Mouse (Mus musculus): ENCODE measurements around the gene BC030870. TPM values are rescaled to one million over a fixed set of nuclear protein-coding genes. Genes with fewer than 3 reads are reported as not detected.

BC030870 gene
- polyA plus RNA-seq, 1 experiment: not detected

DNA sequence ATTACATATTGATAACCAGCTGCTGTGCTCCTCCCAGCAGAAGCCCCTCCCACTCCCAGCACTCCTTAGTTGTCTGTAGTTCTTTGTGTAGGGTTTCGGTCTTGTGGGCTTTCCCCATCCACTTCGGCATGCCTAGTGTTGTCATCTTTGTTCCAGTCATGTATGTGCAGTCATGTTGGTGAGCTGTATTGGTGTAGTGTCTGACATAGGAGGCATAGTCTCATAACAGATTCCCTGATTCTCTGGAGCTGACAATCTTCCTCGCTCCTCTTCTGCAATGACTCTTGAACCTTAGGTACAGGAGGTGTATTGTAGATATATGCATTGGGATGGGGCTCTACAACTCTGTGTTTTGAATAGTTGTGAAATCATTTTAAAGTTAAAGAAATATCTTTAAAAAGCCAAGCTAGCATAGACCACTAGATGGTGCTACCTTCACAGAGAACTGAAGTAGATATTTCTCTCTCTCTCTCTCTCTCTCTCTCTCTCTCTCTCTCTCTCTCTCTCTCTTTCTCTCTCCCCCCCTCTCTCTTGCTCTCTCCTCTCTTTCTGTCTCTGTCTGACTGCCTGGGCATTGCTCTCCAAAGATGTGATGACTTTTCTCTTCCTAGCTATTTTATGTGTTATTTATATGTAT lies 9.6 kb upstream of the BC030870 start:
- H3K27ac ChIP-seq (ENCODE audit: control insufficient read depth, insufficient read depth, low read length): no peak overlapping the region
- H3K4me3 ChIP-seq (ENCODE audit: control insufficient read depth, insufficient read depth, low read length): no peak overlapping the region
- no peaks in the 10 kb centered on the region for H3K36me3 ChIP-seq (ENCODE audit: control insufficient read depth, insufficient read depth, low read length)
- no peaks in the 10 kb centered on the region for H3K27me3 ChIP-seq (ENCODE audit: control insufficient read depth, insufficient read depth, low read length)
- TF ChIP-seq CTCF (IDR thresholded peaks at IDR 0.05; ENCODE audit: borderline replicate concordance, control insufficient read depth, extremely low read depth, insufficient read depth, low read length, poor library complexity): no peak
- no peak for TF ChIP-seq POLR2A (IDR thresholded peaks at IDR 0.05; ENCODE audit: control insufficient read depth, extremely low read depth, insufficient read depth, low read length, poor library complexity)
- DNase-seq: no peak
- WGBS: 79% methylated on average over 3 of the region's 3 CpGs
- no peaks in the 10 kb centered on the region for H3K4me1 ChIP-seq (replicated peaks; ENCODE audit: control insufficient read depth, insufficient read depth, low read length)

DNA sequence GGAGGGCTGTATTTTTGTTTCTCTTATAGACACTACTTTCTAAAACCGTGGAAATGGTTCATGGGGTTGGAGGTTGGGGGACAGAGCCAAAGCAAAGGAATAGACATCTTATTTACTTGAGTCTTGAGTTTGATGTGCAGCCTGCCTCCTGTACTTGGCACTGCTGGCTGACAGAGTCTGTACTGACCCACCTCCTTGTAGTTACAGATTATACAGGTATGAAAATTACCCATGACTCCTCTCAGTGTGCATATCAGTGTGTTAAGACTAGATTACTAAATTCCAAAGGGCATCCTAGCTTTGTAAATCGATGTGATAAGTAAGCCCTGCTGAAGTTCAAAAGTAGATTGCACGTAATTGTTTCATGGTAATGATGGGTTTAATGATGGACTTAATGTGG lies 2.9 kb downstream of the BC030870 start:
- Histone ChIP-seq H3K27ac (ENCODE audit: control insufficient read depth, insufficient read depth, low read length) (no peak overlapping the region), H3K27me3 (ENCODE audit: control insufficient read depth, insufficient read depth, low read length) (no peaks in the 10 kb centered on the region), H3K4me3 (ENCODE audit: control insufficient read depth, insufficient read depth, low read length) (no peak overlapping the region), H3K4me1 (replicated peaks; ENCODE audit: control insufficient read depth, insufficient read depth, low read length) (no peaks in the 10 kb centered on the region), H3K36me3 (ENCODE audit: control insufficient read depth, insufficient read depth, low read length) (no peaks in the 10 kb centered on the region)
- no peak for TF ChIP-seq POLR2A (IDR thresholded peaks at IDR 0.05; ENCODE audit: control insufficient read depth, extremely low read depth, insufficient read depth, low read length, poor library complexity)
- no peak for TF ChIP-seq CTCF (IDR thresholded peaks at IDR 0.05; ENCODE audit: borderline replicate concordance, control insufficient read depth, extremely low read depth, insufficient read depth, low read length, poor library complexity)
- no peak for DNase-seq
- WGBS: 78% methylated on average over 3 of the region's 3 CpGs

DNA sequence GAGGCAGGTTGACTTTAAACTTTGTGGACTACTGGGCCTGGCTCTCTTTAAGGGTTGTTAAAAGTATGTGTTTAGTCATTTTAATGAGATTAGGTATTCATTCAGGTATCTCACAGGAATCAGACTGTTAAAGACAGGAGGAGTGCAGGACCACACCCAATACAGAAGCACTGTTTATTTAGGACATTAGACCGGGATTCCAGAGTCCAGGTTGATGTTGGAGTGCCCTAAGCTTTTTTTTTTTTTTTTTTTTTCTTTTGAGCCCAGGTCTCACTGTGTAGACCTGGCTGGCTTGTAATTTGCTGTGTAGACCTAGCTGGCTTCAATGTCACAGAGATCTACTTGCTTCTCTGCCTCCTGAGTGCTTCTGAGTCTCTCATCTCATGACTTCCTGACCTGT lies 3.3 kb downstream of the BC030870 start:
- 58% methylated on average over 1 of the region's 1 CpGs for WGBS
- Histone ChIP-seq H3K4me1 (replicated peaks; ENCODE audit: control insufficient read depth, insufficient read depth, low read length) (no peaks in the 10 kb centered on the region), H3K27me3 (ENCODE audit: control insufficient read depth, insufficient read depth, low read length) (no peaks in the 10 kb centered on the region), H3K4me3 (ENCODE audit: control insufficient read depth, insufficient read depth, low read length) (no peak overlapping the region), H3K27ac (ENCODE audit: control insufficient read depth, insufficient read depth, low read length) (no peak overlapping the region), H3K36me3 (ENCODE audit: control insufficient read depth, insufficient read depth, low read length) (no peaks in the 10 kb centered on the region)
- DNase-seq: no peak
- TF ChIP-seq POLR2A (IDR thresholded peaks at IDR 0.05; ENCODE audit: control insufficient read depth, extremely low read depth, insufficient read depth, low read length, poor library complexity) (no peak), CTCF (IDR thresholded peaks at IDR 0.05; ENCODE audit: borderline replicate concordance, control insufficient read depth, extremely low read depth, insufficient read depth, low read length, poor library complexity) (no peak)

GRCm38 (mm10) chr8:65112092-65112491 lies 17.3 kb downstream of the BC030870 start:
- no peak overlapping the region for H3K4me3 ChIP-seq (ENCODE audit: control insufficient read depth, insufficient read depth, low read length)
- H3K4me1 ChIP-seq (replicated peaks; ENCODE audit: control insufficient read depth, insufficient read depth, low read length): no peaks in the 10 kb centered on the region
- no peaks in the 10 kb centered on the region for H3K36me3 ChIP-seq (ENCODE audit: control insufficient read depth, insufficient read depth, low read length)
- TF ChIP-seq POLR2A (IDR thresholded peaks at IDR 0.05; ENCODE audit: control insufficient read depth, extremely low read depth, insufficient read depth, low read length, poor library complexity): no peak
- TF ChIP-seq CTCF (IDR thresholded peaks at IDR 0.05; ENCODE audit: borderline replicate concordance, control insufficient read depth, extremely low read depth, insufficient read depth, low read length, poor library complexity): no peak
- WGBS: 83% methylated on average over 6 of the region's 6 CpGs
- no peaks in the 10 kb centered on the region for H3K27me3 ChIP-seq (ENCODE audit: control insufficient read depth, insufficient read depth, low read length)
- no peak overlapping the region for H3K27ac ChIP-seq (ENCODE audit: control insufficient read depth, insufficient read depth, low read length)
- DNase-seq: no peak

- no peak overlapping the region for H3K4me3 ChIP-seq (ENCODE audit: control insufficient read depth, insufficient read depth, low read length)
- H3K27ac ChIP-seq (ENCODE audit: control insufficient read depth, insufficient read depth, low read length): no peak overlapping the region
- WGBS: 33% methylated on average over 5 of the region's 5 CpGs
- H3K27me3 ChIP-seq (ENCODE audit: control insufficient read depth, insufficient read depth, low read length): no peaks in the 10 kb centered on the region
- peak; percentile 14 for DNase-seq
- no peak for TF ChIP-seq POLR2A (IDR thresholded peaks at IDR 0.05; ENCODE audit: control insufficient read depth, extremely low read depth, insufficient read depth, low read length, poor library complexity)
- no peak for TF ChIP-seq CTCF (IDR thresholded peaks at IDR 0.05; ENCODE audit: borderline replicate concordance, control insufficient read depth, extremely low read depth, insufficient read depth, low read length, poor library complexity)
- H3K4me1 ChIP-seq (replicated peaks; ENCODE audit: control insufficient read depth, insufficient read depth, low read length): no peaks in the 10 kb centered on the region
- H3K36me3 ChIP-seq (ENCODE audit: control insufficient read depth, insufficient read depth, low read length): no peaks in the 10 kb centered on the region
Measured at GRCm38 (mm10) chr8:65110285-65110691, 19.1 kb downstream of the BC030870 start.

DNA sequence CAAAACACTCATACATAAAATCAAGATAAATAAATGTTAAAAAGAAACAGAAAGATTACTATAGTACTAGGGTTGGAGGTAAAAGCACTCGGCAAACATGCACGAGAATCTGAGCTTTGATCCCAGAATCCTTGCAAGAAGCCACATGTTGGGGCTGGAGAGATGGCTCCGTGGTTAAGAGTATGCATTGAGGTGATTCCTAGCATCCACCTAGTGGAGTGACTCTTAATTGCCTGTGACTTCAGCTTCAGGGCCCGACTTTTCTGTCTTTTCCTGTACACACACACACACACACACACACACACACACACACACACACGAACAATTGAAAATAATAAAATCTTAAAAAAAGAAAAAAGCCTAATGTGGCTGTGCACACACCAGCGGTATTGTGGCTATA lies 20.4 kb downstream of the BC030870 start:
- H3K27ac ChIP-seq (ENCODE audit: control insufficient read depth, insufficient read depth, low read length): no peak overlapping the region
- DNase-seq: no peak
- H3K4me3 ChIP-seq (ENCODE audit: control insufficient read depth, insufficient read depth, low read length): no peak overlapping the region
- H3K36me3 ChIP-seq (ENCODE audit: control insufficient read depth, insufficient read depth, low read length): no peaks in the 10 kb centered on the region
- TF ChIP-seq CTCF (IDR thresholded peaks at IDR 0.05; ENCODE audit: borderline replicate concordance, control insufficient read depth, extremely low read depth, insufficient read depth, low read length, poor library complexity) (no peak), POLR2A (IDR thresholded peaks at IDR 0.05; ENCODE audit: control insufficient read depth, extremely low read depth, insufficient read depth, low read length, poor library complexity) (no peak)
- WGBS: 73% methylated on average over 6 of the region's 6 CpGs
- H3K4me1 ChIP-seq (replicated peaks; ENCODE audit: control insufficient read depth, insufficient read depth, low read length): no peaks in the 10 kb centered on the region
- no peaks in the 10 kb centered on the region for H3K27me3 ChIP-seq (ENCODE audit: control insufficient read depth, insufficient read depth, low read length)

All from thymus, adult 2 months (tissue).